Mouse (Mus musculus): ENCODE data around the gene Anln.
A peak's percentile ranks its signal among the peaks of the same experiment; 100 is the strongest.
"Not testable (repeated sequence)": the region's sequence is repeated elsewhere in the genome, so short reads cannot be mapped to it uniquely, and the experiment has no call there.

Gene Anln

DNA sequence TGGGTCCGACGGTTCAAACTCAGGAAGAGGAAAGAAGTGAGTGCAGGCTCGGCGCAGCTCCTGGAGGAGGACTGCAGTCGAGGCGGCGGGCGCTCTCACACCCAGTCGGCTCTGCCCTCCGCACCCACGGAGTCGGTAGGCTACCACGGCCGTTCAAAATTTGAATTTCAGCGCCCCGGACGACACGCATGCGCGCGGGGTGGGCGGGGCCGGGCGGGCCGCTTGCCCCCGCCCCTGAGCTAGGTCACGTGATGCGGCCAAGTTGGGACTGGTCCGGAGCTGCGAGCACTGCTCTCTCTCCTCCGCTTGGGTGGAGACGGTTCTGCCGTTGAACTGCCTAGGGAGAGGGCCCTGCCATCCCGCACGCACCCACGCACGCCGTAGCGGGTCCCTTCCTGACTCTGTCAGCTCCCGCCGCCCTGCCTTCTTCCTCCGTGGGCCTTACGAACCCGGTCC is at the start of gene Anln:
Anln (minus strand) TSS at position 168 of the 456 bp plus-strand sequence.
- peak; percentile 91 to 97 for DNase-seq (ENCODE audit: low spot score in 2 of 2)

DNA sequence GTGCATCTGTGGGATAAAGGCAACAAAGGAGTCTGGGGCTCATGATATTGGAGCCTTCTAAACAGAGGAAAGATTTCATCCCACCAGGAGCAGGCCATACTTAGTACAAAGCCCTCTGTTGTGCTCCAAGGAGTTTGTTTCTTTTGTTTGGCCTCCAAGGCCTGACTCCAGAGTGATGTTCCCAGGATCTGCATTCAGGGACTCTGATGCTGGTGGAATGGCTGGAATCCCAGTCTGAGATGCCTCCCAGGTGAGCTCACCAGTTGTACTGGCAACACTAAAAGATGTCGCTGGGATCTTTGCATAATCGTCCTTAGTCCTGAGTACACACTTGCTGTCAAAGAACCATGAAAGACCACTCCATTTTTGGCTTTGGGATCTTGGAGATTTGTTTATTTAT is 45.1 kb upstream of the Anln start:
- DNase-seq (ENCODE audit: low spot score in 2 of 2) = no peak

DNA sequence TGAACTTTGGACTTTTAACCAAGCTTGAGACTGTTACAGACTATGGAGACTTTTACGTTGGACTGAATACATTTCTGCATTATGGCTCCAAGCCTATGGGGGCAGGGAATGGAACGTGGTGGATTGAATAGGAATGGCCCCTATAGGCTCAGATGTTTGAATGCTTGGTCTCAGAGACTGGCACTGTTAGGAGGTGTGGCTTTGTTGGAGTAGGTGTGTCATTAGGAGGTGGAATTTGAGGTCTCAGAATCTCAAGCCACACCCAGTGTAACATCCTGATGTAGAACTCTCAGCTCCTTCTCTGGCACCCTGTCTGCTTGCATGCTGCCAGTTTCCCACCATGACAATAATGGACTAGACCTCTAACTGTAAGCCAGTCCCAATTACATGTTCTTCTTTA is 44.2 kb upstream of the Anln start:
- DNase-seq (ENCODE audit: low spot score in 2 of 2) = no peak

DNA sequence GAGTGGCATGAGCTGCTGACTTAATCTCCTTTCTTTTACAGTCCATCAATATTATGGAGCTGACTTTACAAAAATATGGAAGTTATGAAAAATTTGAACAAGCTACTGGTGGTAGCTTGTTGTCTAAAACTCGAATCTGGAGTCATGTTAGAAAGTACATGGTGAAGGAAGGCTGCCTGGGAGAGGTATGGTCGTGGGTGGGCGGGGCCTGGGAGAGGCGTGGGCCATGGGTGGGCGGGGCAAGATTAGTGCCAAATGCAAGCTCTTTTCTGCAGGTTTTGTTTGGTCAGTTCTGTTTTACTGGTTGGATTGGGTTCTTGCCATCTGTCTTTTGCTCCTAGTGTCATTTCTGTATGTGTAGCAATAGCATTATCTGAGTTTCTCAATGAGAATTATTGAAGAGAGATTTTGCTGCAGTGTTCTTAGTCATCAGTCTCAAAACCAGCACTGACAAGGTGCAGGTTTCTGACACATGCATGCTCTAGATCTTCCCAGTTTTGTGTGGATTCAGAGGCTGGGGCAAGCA is 41.4 kb upstream of the Anln start:
- DNase-seq (ENCODE audit: low spot score in 2 of 2) = no peak

DNA sequence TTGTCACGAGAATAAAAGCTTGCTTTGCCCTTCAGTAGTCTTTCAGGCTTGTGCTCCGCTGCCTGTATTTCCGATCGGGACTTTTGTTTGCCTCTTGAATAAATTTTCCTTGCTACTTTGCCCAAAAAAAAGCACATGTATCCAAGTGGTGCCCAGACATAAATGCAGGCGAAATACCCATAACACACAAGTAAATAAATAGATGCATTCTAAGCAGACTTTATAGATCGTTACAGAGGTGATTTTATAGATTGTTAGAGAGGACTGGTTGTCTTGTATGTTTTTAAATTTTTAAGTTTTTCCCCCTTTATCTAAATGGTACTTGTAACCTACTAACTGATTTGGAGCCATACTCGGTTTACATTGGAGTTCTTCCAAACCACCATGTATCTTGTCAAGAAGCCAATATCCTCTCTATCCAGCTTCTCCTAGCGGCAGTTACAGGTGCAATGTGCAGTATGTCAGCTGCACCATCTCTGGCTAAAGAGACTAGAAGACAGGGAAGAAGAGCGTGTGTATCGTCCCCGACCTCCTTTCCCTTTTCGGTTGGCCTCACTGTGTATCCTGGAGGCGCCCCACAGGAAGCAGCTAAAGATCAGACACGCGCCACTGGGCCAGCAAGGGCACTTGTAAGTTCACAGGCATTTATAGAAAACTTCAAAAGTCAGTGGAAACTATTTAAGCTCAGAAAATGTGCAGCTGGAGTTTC is 40.7 kb upstream of the Anln start:
- no peak for DNase-seq (ENCODE audit: low spot score in 2 of 2)

DNA sequence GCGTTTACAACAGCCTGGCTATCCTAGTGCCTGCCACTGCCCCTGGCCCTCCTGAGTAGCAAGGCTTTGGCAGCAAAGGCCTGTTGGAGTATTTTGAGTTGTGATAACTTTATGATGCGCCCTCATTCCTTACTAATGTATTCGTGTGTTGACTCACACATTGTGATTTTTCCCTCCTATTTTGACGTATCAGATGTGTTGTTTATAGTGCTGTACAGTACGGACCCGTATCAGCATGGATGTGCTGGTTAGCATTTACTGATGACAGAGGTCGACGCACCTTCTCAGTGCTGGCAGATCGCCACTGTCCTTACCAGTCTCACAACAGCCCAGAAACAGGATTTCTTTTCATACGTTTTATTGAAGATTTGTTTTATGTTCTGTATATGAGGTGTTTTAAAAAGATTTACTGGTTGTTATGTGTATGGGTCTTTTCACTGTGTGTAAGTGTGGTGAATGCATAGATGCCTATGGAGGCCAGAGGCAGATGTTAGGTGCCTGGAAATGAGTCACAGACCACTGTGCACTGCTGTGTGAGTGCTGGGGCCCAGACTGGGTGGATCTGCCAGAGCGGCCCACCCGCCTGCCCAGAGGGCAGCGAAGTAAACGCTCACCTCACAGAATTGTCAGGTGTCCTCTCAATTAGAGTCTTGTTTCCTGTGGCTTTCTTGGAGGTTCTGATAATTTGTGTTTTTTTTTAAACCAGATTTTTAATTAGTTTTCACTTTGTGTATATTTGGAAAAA is 39.9 kb upstream of the Anln start:
- DNase-seq (ENCODE audit: low spot score in 2 of 2) = no peak

DNA sequence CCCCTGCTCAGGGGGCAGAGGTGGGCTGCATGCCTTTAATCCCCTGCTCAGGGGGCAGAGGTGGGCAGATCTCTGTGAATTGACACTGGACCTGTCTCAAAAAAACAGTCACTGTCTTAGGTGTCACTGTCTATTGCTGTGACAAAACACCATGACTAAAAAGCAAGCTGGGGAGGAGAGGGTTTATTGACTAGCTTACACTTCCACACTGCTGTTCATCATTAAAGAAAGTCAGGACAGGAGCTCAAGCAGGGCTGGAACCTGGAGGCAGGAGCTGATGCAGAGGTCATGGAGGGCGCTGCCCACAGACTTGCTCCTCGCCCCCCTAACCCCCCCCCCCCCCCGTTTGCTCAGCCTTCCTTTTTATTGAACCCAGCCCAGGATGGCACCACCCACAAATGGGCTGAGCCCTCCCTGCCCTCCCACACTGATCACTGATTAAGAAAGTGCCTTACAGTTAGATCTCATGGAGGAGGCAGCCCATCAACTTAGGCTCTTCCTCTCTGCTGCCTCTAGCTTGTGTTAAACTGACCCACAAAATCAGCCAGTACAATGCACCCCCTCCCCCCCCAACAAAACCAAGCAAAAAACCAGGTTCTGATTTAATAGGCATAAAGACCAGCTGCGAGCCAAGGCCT is 39.2 kb upstream of the Anln start:
- DNase-seq (ENCODE audit: low spot score in 2 of 2) = no peak

DNA sequence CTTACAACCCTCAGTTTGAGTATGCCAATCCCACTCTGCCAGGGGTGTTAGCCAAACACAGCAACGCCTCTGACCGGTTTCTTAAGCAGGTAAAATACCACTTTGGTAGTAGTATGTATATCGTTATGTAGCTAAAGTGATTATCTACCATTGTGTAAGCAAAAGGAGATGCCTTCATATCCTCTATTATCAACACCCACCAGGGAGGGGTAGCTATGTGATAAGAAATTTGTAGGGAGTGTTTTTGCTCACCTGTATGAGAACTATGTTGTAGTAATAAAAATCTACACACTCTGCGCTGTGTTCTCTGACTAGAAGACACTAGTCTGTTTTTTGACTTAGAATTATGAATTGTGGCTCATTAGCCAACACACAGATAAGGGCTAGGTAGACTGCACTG is 35.7 kb upstream of the Anln start:
- DNase-seq (ENCODE audit: low spot score in 2 of 2) = no peak

DNA sequence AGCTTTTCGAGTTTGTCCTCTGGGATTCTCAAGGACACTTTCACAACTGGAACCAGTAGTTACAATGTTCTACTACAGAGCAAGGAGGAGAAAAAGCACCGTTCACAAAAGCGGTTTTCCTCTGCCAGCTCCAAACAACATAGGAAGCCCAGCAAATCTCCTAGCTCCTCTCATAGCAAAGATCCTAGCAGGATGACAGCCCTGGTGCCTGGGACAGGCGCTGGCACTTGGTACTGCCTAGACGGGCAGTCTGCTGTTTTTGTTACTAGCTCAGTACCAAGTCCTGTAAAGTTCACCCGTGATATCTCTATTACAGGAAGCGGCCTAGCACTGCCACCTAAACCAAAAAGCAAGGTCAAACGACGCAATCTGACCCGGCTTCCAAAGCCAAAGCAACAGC is 35.2 kb upstream of the Anln start:
- DNase-seq (ENCODE audit: low spot score in 2 of 2) = no peak

DNA sequence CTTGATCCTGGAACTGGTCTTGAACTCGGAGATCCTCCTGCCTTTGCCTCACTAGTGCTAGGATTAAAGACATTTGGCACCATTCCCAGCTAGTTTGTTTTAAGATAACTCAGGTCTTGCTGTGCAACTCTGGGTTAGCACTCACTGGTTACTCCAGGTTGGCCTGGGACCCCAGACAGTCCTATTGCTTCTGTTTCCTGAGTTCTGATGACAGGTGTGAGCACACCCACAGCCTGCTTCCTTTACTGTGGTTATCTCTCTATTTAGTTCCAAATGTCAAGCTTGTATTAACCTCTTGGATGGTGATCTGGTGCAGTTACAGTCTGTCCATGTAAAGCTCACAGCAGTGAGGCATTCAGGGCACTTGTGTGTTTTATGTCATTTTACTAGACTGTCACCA is 34.5 kb upstream of the Anln start:
- DNase-seq (ENCODE audit: low spot score in 2 of 2) = no peak

DNA sequence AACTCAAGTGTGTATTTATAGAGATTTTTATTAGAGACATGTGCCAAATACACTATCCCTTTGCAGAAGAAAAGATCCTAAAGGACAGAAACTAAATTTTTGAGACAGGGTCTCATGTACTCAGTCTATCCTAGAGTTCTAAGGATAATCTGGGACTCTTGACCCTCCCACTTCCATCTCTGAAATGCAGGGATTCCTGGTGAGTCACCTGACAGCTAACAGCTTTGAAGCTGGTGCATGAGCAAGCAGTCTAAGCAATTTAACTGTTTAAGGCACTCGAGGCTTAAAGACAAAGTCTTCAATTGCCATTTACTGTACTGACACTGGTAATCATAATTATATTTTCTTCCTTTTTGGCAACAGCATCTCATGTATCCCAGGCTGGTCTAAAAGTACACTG is 33.6 kb upstream of the Anln start:
- no peak for DNase-seq (ENCODE audit: low spot score in 2 of 2)

DNA sequence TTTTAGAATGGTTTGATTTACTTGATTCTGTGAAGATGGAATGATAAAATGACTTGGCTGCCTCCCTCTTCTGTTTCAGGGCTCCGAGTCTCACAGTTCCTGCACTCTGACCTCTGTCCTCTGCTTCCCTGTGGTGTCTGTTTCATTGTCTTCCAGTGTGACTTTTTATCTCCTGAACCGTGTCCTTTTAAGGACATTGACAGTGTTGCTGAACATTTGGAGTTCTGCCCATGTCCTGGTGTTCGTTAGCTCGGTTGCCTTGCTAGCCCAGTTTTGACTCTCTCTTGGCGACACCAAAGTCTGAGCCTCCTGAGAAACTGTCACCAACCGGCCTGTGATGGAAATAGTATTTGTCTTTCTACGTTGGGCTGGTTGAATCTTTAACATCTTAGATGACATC is 31.5 kb upstream of the Anln start:
- no peak for DNase-seq (ENCODE audit: low spot score in 2 of 2)

DNA sequence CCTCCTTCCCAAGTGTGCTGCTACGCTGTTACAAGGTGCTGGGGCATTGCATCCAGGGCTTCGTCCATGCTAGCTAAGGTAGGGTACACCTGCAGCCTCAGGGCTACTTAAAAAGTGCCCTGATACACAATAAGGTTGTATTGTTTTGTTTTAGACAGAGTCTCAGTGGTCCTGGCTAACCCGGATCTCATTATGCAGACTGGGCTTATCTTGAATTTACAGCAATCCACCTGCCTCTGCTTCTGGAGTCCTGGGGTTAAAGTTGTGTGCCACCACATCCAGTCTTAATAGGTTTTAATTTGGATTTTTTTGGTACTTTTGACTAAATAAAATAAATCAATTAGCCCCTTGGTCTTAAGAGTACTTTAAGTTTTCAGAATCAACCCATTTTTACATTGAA is 30.9 kb upstream of the Anln start:
- DNase-seq (ENCODE audit: low spot score in 2 of 2) = no peak

DNA sequence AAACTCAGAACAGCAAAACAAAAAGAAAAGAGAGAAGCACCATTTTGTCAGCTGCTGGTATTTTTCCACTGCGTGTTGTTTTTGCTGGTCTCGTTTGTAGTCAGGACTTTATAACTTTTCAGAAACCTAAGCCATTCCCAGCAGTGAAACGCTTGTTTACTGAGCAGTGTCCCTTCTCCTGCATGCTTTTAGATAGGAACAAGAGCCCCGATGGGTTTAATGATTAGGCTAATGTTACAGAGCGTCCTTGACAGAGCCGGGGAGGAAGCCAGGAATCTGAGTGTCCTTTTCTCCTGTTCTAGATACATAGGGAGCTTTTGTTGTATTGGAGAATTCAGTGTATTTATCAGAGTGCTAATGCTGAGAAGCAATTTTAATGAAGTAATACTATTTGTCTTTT is 28.6 kb upstream of the Anln start:
- DNase-seq (ENCODE audit: low spot score in 2 of 2) = no peak

DNA sequence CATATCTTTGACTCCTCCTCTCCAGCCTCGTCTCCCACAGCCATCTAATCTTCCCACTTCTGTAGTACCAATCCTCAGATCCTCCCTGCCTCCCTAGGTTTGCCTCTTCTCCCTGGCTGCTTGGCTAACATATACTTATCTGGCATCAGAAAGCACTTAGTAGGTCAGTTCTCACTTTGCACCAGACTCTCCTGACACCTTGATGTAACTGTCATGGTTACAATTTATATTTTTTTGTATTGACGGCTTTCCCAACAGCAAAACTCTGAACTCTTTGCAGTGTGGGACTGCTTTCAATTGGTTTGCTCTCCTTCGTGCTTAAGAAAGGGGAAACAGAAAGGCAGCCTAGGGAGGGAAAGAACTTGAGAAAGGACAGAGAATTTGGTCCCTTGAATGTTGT is 27.2 kb upstream of the Anln start:
- DNase-seq (ENCODE audit: low spot score in 2 of 2) = no peak

DNA sequence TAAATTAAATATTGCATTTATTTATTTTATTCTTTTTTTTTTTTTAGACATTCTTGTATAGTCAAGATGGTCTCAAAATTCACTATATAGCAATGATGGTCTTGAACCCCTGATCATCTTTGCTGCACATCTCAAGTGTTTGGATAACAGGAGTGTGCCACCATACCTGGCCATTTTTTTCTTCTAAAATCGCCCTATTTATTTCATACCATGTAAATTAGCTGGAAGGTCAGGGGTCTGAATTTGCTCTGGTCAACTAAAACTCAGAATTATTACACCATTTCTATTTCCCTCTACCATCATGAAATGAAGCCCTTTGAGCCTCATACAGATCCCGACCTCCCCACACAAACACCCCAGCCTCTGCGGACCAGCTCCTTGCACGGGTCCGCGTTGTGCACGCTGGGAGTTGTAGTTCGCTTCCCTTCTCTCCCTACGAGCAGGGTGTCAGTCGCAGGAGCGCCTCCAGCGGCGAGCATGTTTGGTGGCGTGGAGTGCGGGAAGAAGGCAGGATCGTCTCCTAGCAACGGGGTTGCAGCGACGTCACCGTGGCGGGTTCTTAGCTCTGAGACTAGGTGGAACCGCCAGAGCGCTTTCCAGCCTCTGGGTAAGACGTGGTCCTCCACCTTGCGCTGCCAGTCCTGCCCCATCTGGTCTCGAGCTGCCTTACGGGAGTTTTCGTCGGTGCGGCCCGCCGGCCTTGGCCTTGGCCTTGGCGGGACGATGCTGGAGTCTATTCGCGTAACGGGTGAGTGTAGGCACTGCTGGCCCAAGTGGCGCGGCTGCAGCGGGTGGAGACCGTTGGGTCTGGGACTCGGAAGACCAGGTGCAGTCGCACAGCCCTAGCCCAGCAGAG is 22.2 kb upstream of the Anln start, which contains the start of gene 9530077C05Rik:
9530077C05Rik (plus strand) TSS at position 512 of the 856 bp plus-strand sequence.
- DNase-seq (ENCODE audit: low spot score in 2 of 2) = peak; percentile 89 to 95

DNA sequence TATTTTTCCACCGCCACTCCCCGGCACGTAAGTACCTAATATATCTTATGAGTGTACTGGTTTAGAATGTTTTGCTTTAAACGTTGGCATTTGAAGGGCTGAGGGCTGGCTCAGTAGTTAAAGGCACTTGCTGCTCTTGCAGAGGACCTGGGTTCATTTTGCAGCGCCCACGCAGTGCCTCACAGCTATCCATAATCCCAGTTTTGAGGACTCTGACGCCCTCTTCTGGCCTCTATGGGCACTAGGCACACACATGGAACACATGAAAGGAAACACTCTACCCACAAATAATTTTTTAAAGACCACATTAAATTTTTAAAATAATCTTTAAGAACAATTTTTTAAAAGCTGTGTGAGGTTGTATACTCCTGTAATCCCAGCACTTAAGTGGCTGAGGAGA is 20.5 kb upstream of the Anln start:
- no peak for DNase-seq (ENCODE audit: low spot score in 2 of 2)

DNA sequence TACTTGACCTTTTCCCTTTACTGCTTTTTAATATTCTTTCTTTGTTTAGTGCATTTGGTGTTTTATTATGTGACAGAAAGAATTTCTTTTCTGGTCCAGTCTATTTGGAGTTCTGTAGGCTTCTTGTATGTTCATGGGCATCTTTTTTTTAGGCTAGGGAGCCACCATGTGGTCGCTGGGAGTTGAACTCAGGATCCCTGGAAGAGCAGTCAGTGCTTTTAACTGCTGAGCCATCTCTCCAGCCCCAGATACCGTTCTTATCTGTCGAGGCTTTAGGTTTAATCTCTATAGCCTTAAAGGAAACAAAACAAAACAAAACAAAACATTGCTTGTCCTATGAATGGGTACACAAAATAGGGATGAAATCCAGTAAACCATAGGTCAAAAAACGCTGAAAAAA is 19.4 kb upstream of the Anln start:
- not testable (repeated sequence) for DNase-seq (ENCODE audit: low spot score in 2 of 2)

DNA sequence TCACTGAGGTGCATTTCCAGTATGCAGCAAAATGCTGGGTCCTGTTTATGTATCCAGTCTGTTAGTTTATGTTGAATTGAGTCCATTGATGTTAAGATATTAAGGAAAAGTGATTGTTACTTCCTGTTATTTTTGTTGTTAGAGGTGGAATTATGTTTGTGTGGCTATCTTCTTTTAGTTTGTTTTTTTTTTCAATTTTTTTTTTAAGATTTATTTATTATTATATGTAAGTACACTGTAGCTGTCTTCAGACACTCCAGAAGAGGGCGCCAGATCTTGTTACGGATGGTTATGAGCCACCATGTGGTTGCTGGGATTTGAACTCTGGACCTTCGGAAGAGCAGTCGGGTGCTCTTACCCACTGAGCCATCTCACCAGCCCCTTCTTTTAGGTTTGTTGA is 18.6 kb upstream of the Anln start:
- not testable (repeated sequence) for DNase-seq (ENCODE audit: low spot score in 2 of 2)

DNA sequence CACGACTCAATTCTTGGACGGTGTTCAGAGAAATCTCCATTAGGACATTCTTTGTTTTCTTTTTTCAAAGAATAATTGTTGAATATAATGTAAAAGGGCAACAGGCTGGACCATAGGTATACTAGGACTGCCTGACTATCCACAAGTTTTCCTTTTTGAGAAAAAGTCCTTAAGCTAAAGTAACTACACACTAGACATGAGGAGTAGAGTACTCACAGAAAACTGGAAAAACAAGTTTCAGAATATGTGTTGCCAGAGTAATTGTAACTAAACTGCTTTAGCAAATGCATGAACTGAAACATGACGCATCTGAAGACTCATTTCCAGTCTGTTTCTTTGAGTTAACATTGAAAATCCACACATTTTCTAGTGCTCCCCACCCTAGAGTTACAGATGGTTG is 16.4 kb upstream of the Anln start:
- no peak for DNase-seq (ENCODE audit: low spot score in 2 of 2)

DNA sequence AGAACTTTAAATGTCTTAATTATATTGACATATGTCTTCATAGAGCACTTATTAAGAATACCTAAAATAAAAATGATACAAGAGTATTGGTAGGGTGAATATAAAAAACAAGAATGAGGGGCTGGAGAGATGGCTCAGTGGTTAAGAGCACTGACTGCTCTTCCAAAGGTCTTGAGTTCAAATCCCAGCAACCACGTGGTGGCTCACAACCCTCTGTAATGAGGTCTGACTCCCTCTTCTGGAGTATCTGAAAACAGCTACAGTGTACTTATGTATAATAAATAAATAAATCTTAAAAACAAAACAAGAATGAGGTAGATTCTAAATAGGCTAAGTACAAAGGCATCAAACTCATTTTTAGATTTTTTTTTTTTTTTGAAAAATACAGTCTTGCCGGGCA is 14.5 kb upstream of the Anln start:
- not testable (repeated sequence) for DNase-seq (ENCODE audit: low spot score in 2 of 2)

DNA sequence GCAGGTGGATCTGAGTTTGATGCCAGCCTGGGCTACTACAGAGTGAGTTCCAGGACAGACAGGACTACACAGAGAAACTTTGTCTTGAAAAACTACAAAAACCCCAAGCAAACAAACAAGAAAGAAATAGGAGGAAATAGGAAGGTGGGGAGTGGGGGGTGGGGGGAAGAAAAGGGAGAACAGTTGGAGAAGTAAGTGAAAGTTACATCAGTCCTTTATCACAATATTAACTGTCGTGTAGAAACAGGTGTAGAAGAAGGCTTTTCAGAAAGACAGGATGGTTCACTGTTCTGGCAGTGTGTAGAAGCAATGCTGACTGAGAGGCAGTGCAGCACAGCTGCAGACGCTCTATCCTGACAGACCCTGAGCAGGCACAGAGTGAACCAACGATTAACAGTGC is 14.0 kb upstream of the Anln start:
- DNase-seq (ENCODE audit: low spot score in 2 of 2) = no peak

Data from urinary bladder, postnatal 4 days (tissue).